Mouse (Mus musculus): Measurements from ENCODE around the gene Herc2.

- TF ChIP-seq POLR2A (IDR thresholded peaks at IDR 0.05; ENCODE audit: borderline replicate concordance, control insufficient read depth, low read depth, low read length): no peak
- no peak for TF ChIP-seq CTCF (IDR thresholded peaks at IDR 0.05; ENCODE audit: control insufficient read depth, insufficient read depth, low read length)
Observed at GRCm38 (mm10) chr7:56203286-56203685, 153.3 kb downstream of the Herc2 start.

Measured in bone marrow, adult 2 months (tissue).